Mouse (Mus musculus): ENCODE results near the gene Dazap1. TPM values are rescaled to one million over a fixed set of nuclear protein-coding genes. Genes with fewer than 3 reads are reported as not detected.

Gene Dazap1
- total and polyA plus RNA-seq, 3 experiments: 151 to 533 (median 191) TPM

GRCm38 (mm10) chr10:80314494-80315001, 53.3 kb downstream of the Dazap1 start:
- Histone ChIP-seq H3K36me3 (replicated peaks) (peaks cover 51% of the 10 kb centered on the region), H3K4me1 (ENCODE audit: insufficient read depth, low read depth, low read length) (peaks cover 62% of the 10 kb centered on the region), H3K4me3 (ENCODE audit: low read depth, low read length) (no peak overlapping the region), H3K9me3 (replicated peaks) (peaks cover 4% of the 10 kb centered on the region), H3K27me3 (ENCODE audit: insufficient read depth, low read length) (peaks cover 40% of the 10 kb centered on the region)
- ATAC-seq (ENCODE audit: extremely low read depth, insufficient number of reproducible peaks, low FRiP score, poor library complexity, severe bottlenecking) (no peak), DNase-seq (ENCODE audit: low spot score) (no peak)
- TF ChIP-seq POLR2AphosphoS5 (IDR thresholded peaks at IDR 0.05; ENCODE audit: insufficient replicate concordance, low read depth, low read length) (no peak), CTCF (IDR thresholded peaks at IDR 0.05; ENCODE audit: low read depth, low read length) (no peak), GATA1 (IDR thresholded peaks at IDR 0.05; ENCODE audit: borderline replicate concordance, low read length) (no peak), GATA2 (IDR thresholded peaks at IDR 0.05; ENCODE audit: borderline replicate concordance, low read depth, low read length) (no peak), TAL1 (conservative IDR thresholded peaks at IDR 0.05; ENCODE audit: low read depth, low read length) (no peak)

GRCm38 (mm10) chr10:80315315-80315714, 54.0 kb downstream of the Dazap1 start:
- Histone ChIP-seq H3K4me3 (ENCODE audit: low read depth, low read length) (peak overlapping the region; percentile 1; the same call in 1 of the 2 replicates), H3K36me3 (replicated peaks) (peaks cover 52% of the 10 kb centered on the region), H3K9me3 (replicated peaks) (peaks cover 4% of the 10 kb centered on the region), H3K27me3 (ENCODE audit: insufficient read depth, low read length) (peaks cover 39% of the 10 kb centered on the region), H3K4me1 (ENCODE audit: insufficient read depth, low read depth, low read length) (peaks cover 64% of the 10 kb centered on the region)
- ATAC-seq (ENCODE audit: extremely low read depth, insufficient number of reproducible peaks, low FRiP score, poor library complexity, severe bottlenecking) (no peak), DNase-seq (ENCODE audit: low spot score) (no peak)
- TF ChIP-seq TAL1 (conservative IDR thresholded peaks at IDR 0.05; ENCODE audit: low read depth, low read length) (no peak), POLR2AphosphoS5 (IDR thresholded peaks at IDR 0.05; ENCODE audit: insufficient replicate concordance, low read depth, low read length) (no peak), GATA1 (IDR thresholded peaks at IDR 0.05; ENCODE audit: borderline replicate concordance, low read length) (no peak), GATA2 (IDR thresholded peaks at IDR 0.05; ENCODE audit: borderline replicate concordance, low read depth, low read length) (no peak), CTCF (IDR thresholded peaks at IDR 0.05; ENCODE audit: low read depth, low read length) (no peak)

- DNase-seq (ENCODE audit: low spot score): no peak
- H3K36me3 ChIP-seq (replicated peaks): peaks cover 55% of the 10 kb centered on the region
- H3K4me1 ChIP-seq (ENCODE audit: insufficient read depth, low read depth, low read length): peaks cover 66% of the 10 kb centered on the region
- TF ChIP-seq TAL1 (conservative IDR thresholded peaks at IDR 0.05; ENCODE audit: low read depth, low read length) (no peak), POLR2AphosphoS5 (IDR thresholded peaks at IDR 0.05; ENCODE audit: insufficient replicate concordance, low read depth, low read length) (no peak; the same call in 1 of the 2 replicates), GATA1 (IDR thresholded peaks at IDR 0.05; ENCODE audit: borderline replicate concordance, low read length) (no peak), CTCF (IDR thresholded peaks at IDR 0.05; ENCODE audit: low read depth, low read length) (no peak), GATA2 (IDR thresholded peaks at IDR 0.05; ENCODE audit: borderline replicate concordance, low read depth, low read length) (no peak)
- ATAC-seq (ENCODE audit: extremely low read depth, insufficient number of reproducible peaks, low FRiP score, poor library complexity, severe bottlenecking): no peak
- peaks cover 4% of the 10 kb centered on the region for H3K9me3 ChIP-seq (replicated peaks)
- H3K4me3 ChIP-seq (ENCODE audit: low read depth, low read length): no peak overlapping the region; the same call in 1 of the 2 replicates
- H3K27me3 ChIP-seq (ENCODE audit: insufficient read depth, low read length): peaks cover 28% of the 10 kb centered on the region
These were observed 55.1 kb downstream of the Dazap1 start for GRCm38 (mm10) chr10:80316359-80316781.

- no peak for TF ChIP-seq GATA1 (IDR thresholded peaks at IDR 0.05; ENCODE audit: borderline replicate concordance, low read length)
- TF ChIP-seq POLR2AphosphoS5 (IDR thresholded peaks at IDR 0.05; ENCODE audit: insufficient replicate concordance, low read depth, low read length): no peak
- no peak for TF ChIP-seq TAL1 (conservative IDR thresholded peaks at IDR 0.05; ENCODE audit: low read depth, low read length)
- no peak for TF ChIP-seq GATA2 (IDR thresholded peaks at IDR 0.05; ENCODE audit: borderline replicate concordance, low read depth, low read length)
- TF ChIP-seq CTCF (IDR thresholded peaks at IDR 0.05; ENCODE audit: low read depth, low read length): no peak
- DNase-seq (ENCODE audit: low spot score) (peak; percentile 56), ATAC-seq (ENCODE audit: extremely low read depth, insufficient number of reproducible peaks, low FRiP score, poor library complexity, severe bottlenecking) (no peak)
- Histone ChIP-seq H3K36me3 (replicated peaks) (peaks cover 61% of the 10 kb centered on the region), H3K27me3 (ENCODE audit: insufficient read depth, low read length) (peaks cover 22% of the 10 kb centered on the region), H3K4me1 (ENCODE audit: insufficient read depth, low read depth, low read length) (peaks cover 73% of the 10 kb centered on the region), H3K4me3 (ENCODE audit: low read depth, low read length) (peak overlapping the region; percentile 48; the same call in 1 of the 2 replicates), H3K9me3 (replicated peaks) (peaks cover 4% of the 10 kb centered on the region)
These were observed 55.7 kb downstream of the Dazap1 start for GRCm38 (mm10) chr10:80317011-80317410.

GRCm38 (mm10) chr10:80320340-80320760, 59.1 kb downstream of the Dazap1 start, which contains the start of gene 2310011J03Rik:
TSS of gene 2310011J03Rik (minus strand) at chr10:80320537.
- H3K9me3 ChIP-seq (replicated peaks): 0 out of 2 replicates have a peak, but pooled peaks cover 1% of the 10 kb centered on the region
- peaks cover 91% of the 10 kb centered on the region for H3K4me1 ChIP-seq (ENCODE audit: insufficient read depth, low read depth, low read length)
- no peaks in the 10 kb centered on the region; the same call in 1 of the 2 replicates for H3K27me3 ChIP-seq (ENCODE audit: insufficient read depth, low read length)
- peaks cover 59% of the 10 kb centered on the region for H3K36me3 ChIP-seq (replicated peaks)
- peak within 1 kb of the TSS; percentile 94 for H3K4me3 ChIP-seq (ENCODE audit: low read depth, low read length)
- ATAC-seq (ENCODE audit: extremely low read depth, insufficient number of reproducible peaks, low FRiP score, poor library complexity, severe bottlenecking) (peak; percentile 73), DNase-seq (ENCODE audit: low spot score) (peak; percentile 87)
- TF ChIP-seq CTCF (IDR thresholded peaks at IDR 0.05; ENCODE audit: low read depth, low read length) (no peak), POLR2AphosphoS5 (IDR thresholded peaks at IDR 0.05; ENCODE audit: insufficient replicate concordance, low read depth, low read length) (no peak), GATA1 (IDR thresholded peaks at IDR 0.05; ENCODE audit: borderline replicate concordance, low read length) (no peak), TAL1 (conservative IDR thresholded peaks at IDR 0.05; ENCODE audit: low read depth, low read length) (no peak)

GRCm38 (mm10) chr10:80321014-80321669, 59.9 kb downstream of the Dazap1 start:
- Histone ChIP-seq H3K4me1 (ENCODE audit: insufficient read depth, low read depth, low read length) (peaks cover 91% of the 10 kb centered on the region), H3K27me3 (ENCODE audit: insufficient read depth, low read length) (no peaks in the 10 kb centered on the region; the same call in 1 of the 2 replicates), H3K4me3 (ENCODE audit: low read depth, low read length) (peak overlapping the region; percentile 94; the same call in 1 of the 2 replicates), H3K9me3 (replicated peaks) (no peaks in the 10 kb centered on the region), H3K36me3 (replicated peaks) (peaks cover 51% of the 10 kb centered on the region)
- no peak for ATAC-seq (ENCODE audit: extremely low read depth, insufficient number of reproducible peaks, low FRiP score, poor library complexity, severe bottlenecking)
- DNase-seq (ENCODE audit: low spot score): no peak
- TF ChIP-seq GATA1 (IDR thresholded peaks at IDR 0.05; ENCODE audit: borderline replicate concordance, low read length): no peak
